Mouse (Mus musculus): Measurements from ENCODE around the gene Gm16253. TPM values are rescaled to one million over a fixed set of nuclear protein-coding genes. Genes with fewer than 3 reads are reported as not detected.

Gm16253 gene
- total RNA-seq, 4 experiments from 2014 or later: 1.2 to 1.5 (median 1.2) TPM; not detected in 1

DNA sequence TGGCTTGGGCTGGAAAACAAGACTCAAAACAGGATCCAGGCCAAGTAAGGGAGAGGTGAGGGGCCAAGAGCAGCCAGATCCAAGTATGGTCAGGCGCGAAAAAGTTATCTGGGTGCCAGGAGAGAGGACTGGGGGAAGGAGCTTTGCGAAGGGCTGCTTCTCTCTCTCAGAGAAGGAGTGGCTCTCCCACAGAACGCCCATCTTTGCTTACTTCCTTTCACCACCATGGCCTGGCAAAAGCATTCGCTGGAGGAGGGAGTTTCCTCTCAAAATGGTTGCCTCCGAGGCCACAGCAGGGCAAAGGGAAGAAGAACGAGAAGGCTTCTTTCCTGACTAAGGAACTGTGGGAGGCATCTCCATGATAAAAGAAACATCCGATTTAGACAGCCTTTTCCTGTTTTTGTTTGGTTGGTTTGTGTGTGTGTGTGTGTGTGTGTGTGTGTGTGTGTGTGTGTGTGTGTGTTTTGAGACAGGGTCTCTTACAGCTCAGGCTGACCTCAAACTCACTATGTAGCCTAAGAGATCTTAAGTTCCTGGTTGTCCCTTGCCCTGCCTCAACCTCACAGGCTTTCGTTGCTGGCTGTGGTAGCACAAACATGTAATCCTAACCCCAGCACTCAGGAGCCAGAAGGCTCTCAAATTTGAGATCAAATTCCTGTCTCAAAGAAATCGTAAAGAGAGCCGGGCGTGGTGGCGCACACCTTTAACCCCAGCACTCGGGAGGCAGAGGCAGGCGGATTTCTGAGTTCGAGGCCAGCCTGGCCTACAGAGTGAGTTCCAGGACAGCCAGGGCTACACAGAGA, 4.7 kb upstream of the Gm16253 start:
- peak in 1 of 2 experiments; percentile 42 for DNase-seq (ENCODE audit: low spot score in 2 of 2)

DNA sequence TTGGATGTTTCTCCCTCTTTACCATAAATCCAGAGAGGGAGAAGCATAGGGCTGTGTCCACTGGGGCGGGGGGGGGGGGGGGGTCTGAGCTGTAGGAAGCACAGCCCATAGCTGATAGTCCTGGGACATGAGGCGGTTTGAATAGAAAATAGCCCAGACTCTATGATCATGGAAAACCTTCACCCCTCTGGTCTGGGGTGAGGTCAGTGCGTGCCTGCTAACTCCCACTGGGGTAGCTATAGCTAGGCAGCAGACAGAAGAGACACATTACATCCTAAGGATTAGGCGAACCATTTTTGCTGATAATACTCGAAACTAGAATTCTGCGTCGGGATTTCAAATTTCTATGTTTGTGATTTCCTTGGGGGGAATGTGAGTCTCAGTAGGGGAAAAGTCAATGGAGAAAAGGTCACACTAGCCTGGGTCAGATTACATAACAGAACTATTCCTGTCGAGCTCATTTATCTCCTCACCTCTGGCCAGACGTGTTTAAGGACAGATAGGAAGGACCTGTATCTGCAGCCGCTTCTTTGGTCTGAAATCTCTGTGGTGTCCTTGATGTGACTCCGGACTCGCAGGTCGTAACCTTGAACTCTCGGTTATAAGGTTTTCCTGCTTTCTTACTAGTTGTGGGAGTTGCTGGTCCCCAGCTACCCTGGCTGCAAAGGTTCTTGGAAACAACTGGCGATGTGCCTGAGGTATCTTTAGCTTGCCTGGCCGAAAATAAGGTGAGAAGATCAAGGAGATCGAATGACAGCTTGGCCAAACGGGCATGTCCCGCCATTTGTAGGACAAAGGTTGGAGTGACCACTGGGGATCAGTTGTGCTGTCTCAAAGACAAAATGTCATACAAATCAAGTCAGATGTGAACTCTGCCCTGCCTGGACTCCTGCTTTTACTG, 2.9 kb upstream of the Gm16253 start:
- peak in 1 of 2 experiments; percentile 68 for DNase-seq (ENCODE audit: low spot score in 2 of 2)

DNA sequence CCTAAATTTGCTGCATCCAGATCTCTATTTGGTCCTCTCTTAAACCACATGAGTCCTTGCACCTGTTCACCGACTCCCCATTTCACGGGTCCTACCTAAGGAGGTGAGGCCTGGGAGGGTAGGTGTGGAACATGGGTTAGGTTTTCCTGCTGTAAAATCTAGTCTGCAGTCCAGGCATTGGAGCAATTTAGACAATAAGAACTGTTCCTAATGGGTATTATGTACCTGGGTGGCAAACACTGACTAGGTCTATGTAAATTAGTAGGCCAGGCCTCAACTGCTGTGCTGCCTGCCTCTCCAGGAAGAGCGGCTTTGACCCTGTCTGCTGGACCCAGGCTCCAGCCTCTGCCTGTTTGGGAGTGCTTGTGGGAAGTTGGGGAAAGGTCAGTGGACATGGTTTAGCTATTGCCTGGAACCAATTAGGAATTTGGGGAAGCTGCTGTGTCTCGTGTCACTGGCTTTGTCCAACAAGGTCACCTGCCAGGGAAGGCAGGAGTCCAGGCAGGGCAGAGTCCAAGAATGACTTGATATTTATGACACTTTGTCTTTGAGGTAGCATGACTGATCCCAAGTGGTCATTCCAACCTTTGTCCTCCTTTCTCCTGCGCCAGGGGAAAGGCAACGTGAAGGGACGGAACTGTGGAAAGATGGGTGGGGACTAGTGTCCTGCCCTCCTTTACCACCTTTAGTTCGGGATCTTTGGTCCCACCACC, 1.4 kb upstream of the Gm16253 start:
- peak in 1 of 2 experiments; percentile 76 for DNase-seq (ENCODE audit: low spot score in 2 of 2)

DNA sequence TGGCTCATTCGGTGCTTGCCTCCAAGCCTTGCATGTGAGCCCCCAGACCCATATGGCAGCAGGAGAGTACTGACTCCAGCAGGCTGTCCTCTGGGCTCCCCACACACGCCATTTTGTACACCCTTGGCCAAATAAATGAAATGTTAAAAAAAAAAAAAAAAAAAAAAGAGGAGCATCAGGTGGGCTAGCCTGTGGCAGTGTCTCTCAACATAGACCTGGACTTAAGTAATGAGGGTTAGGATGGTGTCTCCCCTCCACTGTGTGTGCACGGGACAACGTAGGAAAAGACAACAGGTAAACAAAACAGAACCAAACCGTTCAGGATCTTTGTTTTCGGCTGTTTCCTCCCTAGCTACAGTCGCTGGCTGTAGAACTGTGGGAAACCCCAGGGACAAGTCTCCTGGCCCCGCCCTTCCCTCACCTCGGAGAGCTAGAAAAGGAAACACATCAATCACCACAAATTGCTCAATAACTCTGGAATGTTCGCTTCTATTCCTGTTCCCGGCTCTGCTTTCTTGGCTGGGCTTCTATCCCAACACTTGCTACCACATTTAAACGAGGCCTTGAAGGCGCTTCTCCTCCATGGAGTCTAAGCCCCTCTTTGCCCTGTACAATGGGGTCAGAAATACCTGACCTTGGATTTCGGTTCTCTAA, 652 bp upstream of the Gm16253 start:
- DNase-seq (ENCODE audit: low spot score in 2 of 2): peak; percentile 81 to 87

DNA sequence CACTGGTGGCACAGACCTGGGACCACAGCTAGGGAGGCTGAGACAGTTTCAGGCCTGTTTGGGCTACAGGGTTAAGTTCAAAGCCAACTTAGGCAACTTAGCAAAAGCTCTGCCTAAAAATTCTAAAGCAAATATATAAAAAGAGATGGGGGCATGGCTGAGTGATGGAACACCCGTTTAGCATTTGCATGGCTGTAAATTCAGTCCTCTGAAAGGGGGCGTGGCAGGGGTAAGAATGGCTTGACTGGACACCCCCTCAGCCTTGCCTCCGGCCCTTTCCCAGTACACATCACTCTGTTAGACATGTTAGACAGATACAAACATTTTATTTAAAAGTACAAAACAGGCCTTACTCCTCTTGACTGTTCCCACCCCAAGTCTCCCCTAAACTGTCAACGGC, 782 bp downstream of the Gm16253 start:
- no peak for DNase-seq (ENCODE audit: low spot score in 2 of 2)

DNA sequence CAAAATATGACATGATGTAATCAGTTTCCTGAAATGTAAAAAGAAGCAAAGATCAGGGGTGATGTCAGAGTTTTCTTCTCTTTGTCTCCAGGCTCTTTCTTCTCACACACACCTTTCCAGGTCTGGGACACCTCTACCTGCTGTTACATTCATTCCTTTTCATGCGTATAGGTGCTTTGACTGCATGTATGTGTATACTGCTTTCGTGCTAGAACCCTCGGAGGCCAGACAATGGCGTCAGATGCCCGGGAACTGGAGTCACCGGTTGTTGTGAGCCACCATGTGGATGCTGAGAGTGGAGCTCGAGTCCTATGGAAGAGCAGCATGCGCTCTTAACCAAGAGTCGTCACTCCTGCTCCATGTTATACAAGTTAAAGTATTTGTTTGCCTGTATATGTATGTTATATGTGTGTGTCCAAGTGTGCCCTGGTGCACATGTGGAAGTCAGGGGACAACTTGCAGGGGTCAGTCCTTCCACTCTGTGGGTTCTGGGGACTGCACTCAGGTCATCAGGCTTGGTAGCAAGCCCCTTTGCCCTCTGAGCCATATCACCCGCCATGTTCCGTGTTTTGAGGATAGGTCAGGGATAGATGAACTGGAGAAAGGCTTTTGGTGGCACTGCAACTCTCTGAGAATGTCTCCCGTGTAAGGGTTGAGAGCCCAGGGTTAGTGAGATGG, 1.9 kb downstream of the Gm16253 start:
- DNase-seq (ENCODE audit: low spot score in 2 of 2): no peak

DNA sequence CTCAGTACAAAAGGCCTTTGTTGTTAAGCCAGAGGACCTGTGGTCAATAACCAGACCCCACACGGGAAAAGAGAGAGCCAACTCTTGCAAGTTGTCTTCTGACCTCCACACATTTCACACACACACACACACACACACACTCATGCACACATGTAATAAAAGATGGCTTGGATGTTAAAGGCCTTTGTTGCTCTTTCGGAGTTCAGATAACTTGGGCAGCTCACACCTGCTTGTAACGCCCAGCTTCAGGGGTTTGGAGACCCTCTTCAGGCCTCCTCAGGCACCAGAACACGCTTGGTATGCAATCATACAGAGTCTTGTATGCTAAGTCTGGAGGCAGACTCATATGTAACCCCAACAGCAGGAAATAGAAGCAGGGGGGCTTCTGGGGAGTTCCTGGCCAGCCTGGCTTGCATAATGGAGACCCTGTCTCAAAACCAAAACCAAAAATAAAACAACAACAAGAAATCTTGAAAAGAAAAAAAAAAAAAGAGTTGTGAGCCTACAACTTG, 2.5 kb downstream of the Gm16253 start:
- DNase-seq (ENCODE audit: low spot score in 2 of 2): no peak

DNA sequence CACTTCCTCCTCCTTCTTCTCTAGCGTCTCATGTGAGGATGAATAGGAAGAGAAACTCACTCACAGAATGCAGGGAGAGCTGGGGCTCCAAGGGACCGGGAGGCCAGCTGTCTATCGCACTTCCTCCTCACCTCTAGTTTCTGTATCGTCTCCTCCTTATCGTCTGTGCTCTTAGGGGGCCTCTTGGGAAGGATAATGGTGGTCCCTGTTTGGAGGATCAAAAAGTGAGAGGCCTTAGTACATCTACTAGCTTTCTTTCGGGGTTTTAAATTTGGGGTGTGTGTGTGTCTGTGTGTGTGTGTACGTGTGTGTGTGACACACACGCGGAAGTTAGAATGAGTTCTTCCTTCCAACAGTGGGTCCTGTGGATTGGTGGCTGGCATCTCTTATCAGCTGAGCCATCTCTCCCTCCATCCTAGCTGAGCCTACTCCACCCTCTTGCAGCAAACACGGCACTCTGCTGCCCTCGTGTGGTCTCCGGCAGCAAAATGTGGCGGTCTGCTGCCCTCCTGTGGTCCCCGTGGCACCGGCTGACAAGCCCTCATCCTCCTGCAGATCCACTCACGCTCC, 3.2 kb downstream of the Gm16253 start:
- DNase-seq (ENCODE audit: low spot score in 2 of 2): peak; percentile 84 to 85

DNA sequence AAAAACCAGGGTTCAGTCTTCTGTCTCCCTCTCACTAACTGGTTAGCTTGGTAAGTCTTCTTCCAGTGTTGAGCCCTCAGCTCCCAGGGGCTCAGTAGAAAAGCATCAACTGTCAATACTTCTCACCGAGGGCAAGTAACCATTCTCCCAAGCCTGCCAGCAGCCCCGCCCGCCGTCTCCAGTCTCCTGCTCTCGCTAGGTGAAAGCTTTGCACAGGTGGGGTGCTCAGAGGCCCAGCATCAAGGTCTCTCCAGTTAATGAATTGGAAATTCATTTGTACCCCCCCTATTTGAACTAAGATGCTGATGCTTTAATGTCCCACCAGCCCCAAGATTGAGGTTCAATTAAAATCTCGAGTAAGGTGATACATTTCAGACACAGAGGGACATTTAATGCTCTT, 4.4 kb downstream of the Gm16253 start:
- no peak for DNase-seq (ENCODE audit: low spot score in 2 of 2)

DNA sequence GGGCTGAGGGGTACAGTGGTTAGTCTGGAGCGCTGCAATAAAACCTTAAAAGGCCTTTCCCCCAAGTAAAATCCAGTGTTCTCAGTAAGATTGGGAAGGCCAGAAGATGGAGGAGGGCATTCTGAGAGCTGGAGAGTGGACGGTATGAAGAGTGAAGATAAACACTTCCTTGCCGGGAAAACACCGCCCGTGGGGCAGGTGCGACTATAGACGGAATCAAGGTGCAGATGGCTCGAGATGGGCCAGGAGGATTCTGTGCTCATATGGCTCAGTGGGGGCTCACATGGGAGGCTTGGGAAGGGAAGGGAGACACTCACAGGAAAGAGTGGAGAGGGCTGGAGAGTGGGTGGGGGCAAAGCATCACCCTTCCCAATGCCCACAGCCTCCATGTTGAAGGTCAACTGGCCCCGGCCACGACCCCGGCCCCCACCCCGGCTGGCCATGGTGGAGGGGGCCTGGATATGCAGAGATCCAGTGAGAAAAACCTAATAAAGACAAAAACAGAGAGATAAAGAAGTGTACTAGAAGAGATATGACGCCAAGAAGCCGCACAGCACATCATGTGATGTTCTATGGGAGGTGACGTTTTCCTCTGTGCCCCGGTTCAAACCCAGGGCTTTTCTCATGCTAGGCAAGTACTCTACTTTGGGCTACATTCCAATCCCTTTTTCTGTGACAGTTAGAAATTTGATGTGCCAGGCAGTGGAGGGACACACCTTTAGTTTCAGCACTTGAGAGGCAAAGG, 5.2 kb downstream of the Gm16253 start:
- DNase-seq (ENCODE audit: low spot score in 2 of 2): no peak

DNA sequence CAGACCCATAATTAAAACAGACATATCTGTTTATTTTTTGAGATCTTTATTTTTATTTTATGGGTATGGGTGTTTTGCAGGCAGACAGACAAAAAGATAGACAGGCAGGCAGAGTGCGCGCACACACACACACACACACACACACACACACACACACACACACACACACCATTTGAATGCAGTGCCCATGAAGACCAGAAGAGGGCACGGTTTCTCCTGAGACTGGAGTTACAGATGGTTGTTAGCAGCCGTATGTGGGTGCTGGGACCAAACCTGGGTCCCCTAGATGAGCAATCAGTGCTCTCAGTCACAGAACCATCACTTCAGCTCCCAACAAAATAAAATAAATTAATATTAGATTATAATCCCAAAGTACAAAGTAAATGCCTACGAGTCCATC, 6.6 kb downstream of the Gm16253 start:
- DNase-seq (ENCODE audit: low spot score in 2 of 2): no peak

DNA sequence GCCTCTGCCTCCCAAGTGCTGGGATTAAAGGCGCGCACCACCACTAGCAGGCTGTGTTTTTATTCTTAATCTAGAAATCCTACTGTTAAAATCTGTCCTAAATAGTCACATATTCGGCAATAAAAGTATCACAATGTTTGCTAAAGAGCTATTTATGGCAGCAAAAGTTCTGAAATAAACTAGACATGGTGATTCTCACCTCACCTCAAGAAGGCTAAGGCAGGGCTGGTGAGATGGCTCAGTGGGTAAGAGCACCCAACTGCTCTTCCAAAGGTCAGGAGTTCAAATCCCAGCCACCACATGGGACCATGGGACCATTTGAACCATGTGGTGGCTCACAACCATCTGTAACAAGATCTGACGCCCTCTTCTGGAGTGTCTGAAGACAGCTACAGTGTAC, 13.9 kb downstream of the Gm16253 start:
- no peak for DNase-seq (ENCODE audit: low spot score in 2 of 2)

DNA sequence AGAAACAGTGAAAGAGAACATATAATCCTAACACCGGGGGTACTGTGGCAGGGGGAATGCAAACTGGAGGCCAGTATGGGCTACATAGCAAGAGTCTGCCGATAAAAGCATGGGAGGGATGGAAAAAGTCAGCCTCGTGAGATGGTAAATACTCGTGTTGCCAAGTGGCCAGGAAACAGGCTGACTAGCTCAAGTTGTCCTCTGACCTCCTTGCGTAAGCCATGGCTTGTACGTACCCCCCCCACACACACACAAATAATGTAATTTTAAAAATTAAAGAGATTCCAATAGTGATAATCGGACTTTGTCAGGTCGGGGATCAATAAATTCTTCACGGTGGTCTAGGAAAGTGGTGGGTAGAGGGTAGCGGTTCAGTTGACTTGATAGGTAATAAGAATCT, 16.6 kb downstream of the Gm16253 start:
- no peak for DNase-seq (ENCODE audit: low spot score in 2 of 2)

DNA sequence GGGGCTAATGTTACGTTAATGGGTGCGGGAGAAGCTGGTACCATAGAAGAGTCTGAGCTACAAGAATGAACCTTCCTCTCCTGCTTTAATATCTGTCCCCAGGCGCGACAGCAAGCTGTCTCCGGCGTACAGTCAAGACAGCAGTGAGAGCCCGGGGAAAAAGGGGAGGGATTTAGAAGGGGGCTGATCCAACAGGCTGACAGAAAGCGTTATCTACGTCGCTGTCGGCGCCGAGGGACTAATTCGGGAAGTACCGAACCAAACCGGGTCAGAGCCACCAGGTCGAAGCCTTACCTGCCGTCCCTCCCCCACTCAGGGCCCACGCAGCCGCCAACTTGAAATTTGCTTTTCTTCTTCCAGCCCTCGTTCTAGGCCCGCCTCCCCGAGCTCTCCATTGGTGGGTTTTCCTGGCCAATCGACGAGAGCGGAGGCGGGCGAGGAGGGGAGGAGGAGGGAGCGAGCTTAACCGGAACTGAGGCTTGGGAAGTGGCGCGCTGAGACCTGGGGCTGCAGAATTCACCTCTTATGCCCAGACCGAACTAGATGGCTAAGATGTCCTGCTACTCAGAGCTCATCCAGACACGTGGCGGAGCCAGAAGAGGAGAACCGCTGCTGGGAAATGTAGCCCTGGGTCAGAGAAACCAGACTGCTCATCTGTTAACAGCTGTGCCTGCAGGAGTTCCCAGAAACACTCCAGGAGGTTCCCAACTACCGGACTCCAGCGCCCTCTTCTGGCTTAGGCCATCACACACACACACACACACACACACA, 17.2 kb downstream of the Gm16253 start, which contains the start of gene Polr3gl:
Polr3gl (minus strand) TSS at position 392 of the 771 bp plus-strand sequence.
- DNase-seq (ENCODE audit: low spot score in 2 of 2): peak; percentile 90 to 91

DNA sequence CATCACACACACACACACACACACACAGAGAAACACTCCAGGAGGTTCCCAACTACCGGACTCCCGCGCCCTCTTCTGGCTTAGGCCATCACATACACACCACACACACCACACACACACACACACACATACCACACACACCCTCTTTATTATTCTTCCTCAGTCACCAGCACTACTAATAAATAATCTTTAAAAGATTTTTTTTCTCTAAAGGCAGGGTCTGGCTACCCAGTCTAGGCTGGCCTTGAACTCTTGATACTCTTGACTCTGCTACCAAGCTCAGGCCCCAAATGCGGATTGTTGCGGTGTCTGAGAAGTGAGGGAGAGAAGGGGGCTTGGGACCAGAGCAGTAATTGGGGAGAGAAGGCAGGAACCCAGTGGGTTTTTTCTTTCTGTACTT, 18.1 kb downstream of the Gm16253 start:
- DNase-seq (ENCODE audit: low spot score in 2 of 2): no peak

DNA sequence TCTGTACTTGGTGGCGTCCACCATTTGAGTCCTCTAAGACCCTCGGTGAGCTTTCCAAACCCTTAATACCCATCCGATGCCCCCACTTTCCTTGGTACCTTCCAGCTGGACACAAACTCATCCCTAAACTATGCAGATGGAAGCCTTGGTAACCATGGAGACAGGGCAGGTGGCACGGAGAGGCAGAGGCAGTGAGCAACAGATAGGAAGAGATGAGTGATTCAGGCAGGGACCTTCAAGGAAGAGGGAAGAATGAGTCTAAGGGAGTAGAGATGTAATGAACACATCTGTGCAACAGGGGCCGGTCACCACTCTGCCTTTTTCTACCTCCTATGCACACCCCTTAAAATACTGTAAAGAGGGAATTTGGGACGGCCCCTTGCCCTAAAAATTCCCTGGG, 18.9 kb downstream of the Gm16253 start:
- no peak for DNase-seq (ENCODE audit: low spot score in 2 of 2)

DNA sequence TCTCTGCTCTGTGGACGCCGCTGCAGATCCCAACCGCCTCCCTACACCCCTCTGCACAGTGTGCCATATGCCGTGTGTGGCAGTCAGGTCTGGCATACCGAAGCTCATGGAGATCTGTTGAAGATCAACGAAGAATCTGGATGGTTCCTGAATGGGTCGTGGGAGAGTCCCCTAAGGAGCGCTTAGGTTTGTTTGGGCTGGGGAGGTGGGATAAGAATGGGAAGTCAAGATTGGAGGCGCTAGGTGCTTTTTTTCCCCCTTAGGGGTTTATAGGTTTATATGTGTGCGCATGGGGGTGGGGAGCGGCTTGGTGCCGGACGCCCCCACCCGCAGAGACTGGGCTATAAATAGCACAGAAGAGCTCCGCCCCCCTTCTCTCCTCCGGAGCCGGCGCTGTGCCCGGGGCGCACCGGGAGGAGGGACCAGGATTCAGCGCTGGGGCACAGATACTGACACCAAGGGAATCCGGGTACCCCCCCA, 19.5 kb downstream of the Gm16253 start, which contains the start of gene Ankrd34a:
Ankrd34a (plus strand) TSS at position 409 of the 480 bp plus-strand sequence.
- peak; percentile 37 to 47 for DNase-seq (ENCODE audit: low spot score in 2 of 2)

DNA sequence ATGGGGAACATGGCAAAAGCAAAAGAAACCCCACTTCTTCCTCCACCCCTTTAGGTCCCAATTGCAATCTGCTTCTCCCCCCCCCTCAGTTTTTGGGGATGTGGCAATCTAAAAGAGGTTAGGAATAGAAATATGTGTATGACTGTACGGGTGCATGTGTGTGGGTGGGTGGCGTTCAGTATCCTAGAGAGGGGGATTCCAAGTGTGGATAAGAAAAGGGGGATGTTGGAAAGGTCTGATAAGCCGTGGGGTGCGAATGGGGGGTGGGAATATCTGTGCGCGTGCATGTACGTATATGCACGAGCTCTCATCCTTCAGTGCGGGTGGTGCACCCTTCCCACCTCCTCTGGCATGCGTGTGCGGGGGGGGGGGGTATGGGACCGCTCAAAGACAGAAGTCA, 20.1 kb downstream of the Gm16253 start:
- DNase-seq (ENCODE audit: low spot score in 2 of 2): no peak
